Mouse (Mus musculus) CD8-positive naive resting alpha-beta T cell, adult 2 months (primary cell): Measurements from ENCODE around the gene Apon.
A peak's percentile ranks its signal among the peaks of the same experiment; 100 is the strongest.
"Not testable (repeated sequence)": the region's sequence is repeated elsewhere in the genome, so short reads cannot be mapped to it uniquely, and the experiment has no call there.

ENCODE experiments used
- DNase-seq, 2 experiments: peaks; one replicate each; pipeline ENCODE4 v3.0.0; 2022; ENCODE audit warnings: low read depth in 2 of 2, low spot score in 2 of 2

Gene Apon

GRCm38 (mm10) chr10:128253677-128254255 lies at the start of gene Apon:
Apon (plus strand) TSS chr10:128254096.
- no peak for DNase-seq

- DNase-seq, result no peak
Measured at GRCm38 (mm10) chr10:128204941-128205340, 49.0 kb upstream of the Apon start.

GRCm38 (mm10) chr10:128208326-128208725 lies 45.6 kb upstream of the Apon start:
- DNase-seq, result no peak

- no peak for DNase-seq
Measured at GRCm38 (mm10) chr10:128209311-128210009, 44.4 kb upstream of the Apon start.

GRCm38 (mm10) chr10:128210131-128210530 lies 43.8 kb upstream of the Apon start:
- no peak for DNase-seq

- no peak for DNase-seq
Measured at GRCm38 (mm10) chr10:128210954-128211353, 42.9 kb upstream of the Apon start.

- peak; percentile 81 to 87 for DNase-seq
Measured at GRCm38 (mm10) chr10:128211390-128212108, 42.3 kb upstream of the Apon start, which contains the start of gene Spryd4. Spryd4 (minus strand) TSS chr10:128211807.

GRCm38 (mm10) chr10:128212148-128212547 lies 41.7 kb upstream of the Apon start:
- DNase-seq, result no peak

GRCm38 (mm10) chr10:128212871-128213323 lies 41.0 kb upstream of the Apon start:
- DNase-seq, result peak; percentile 61 to 80

GRCm38 (mm10) chr10:128214112-128214511 lies 39.8 kb upstream of the Apon start:
- DNase-seq, result not testable (repeated sequence)

- DNase-seq, result no peak
Measured at GRCm38 (mm10) chr10:128214981-128215380, 38.9 kb upstream of the Apon start.

GRCm38 (mm10) chr10:128218387-128219117 lies 35.3 kb upstream of the Apon start:
- DNase-seq, result no peak

GRCm38 (mm10) chr10:128221533-128222286 lies 32.2 kb upstream of the Apon start:
- peak in 1 of 2 experiments; percentile 8 for DNase-seq

GRCm38 (mm10) chr10:128225064-128225463 lies 28.8 kb upstream of the Apon start:
- no peak for DNase-seq

- DNase-seq, result no peak
Measured at GRCm38 (mm10) chr10:128225538-128225937, 28.4 kb upstream of the Apon start, which contains the start of gene Mip. Mip (plus strand) TSS chr10:128225838.

- DNase-seq, result no peak
Measured at GRCm38 (mm10) chr10:128227592-128227991, 26.3 kb upstream of the Apon start.

- DNase-seq, result no peak
Measured at GRCm38 (mm10) chr10:128228009-128228408, 25.9 kb upstream of the Apon start.

- peak in 1 of 2 experiments; percentile 20 for DNase-seq
Measured at GRCm38 (mm10) chr10:128230582-128230981, 23.3 kb upstream of the Apon start.

- DNase-seq, result no peak
Measured at GRCm38 (mm10) chr10:128231146-128231545, 22.8 kb upstream of the Apon start.

GRCm38 (mm10) chr10:128231697-128232419 lies 22.0 kb upstream of the Apon start, which contains the start of gene Timeless:
Timeless (plus strand) TSS chr10:128232065.
- peak; percentile 83 to 90 for DNase-seq
